Mouse (Mus musculus) lung, adult 2 months (tissue): ENCODE measurements around the gene Hbb-bh1. TPM values are rescaled to one million over a fixed set of nuclear protein-coding genes. Genes with fewer than 3 reads are reported as not detected.
"Not testable (repeated sequence)": the region's sequence is repeated elsewhere in the genome, so short reads cannot be mapped to it uniquely, and the experiment has no call there.

Experiments used
- DNase-seq: peaks from one replicate; pipeline ENCODE4 v3.0.0; 2022
- H3K4me1 ChIP-seq: fragments of 200-500 bp; 2 replicates; pipeline ENCODE4 v1.6.1; 2011; ENCODE audit warnings: low read length; ENCODE audit not compliant: control insufficient read depth, insufficient read depth
- H3K4me3 ChIP-seq: fragments of 200-500 bp; replicated peaks from 2 replicates; pipeline ENCODE3; 2011; ENCODE audit warnings: low read depth, mild to moderate bottlenecking, control low read depth, low read length; ENCODE audit errors: extremely low read depth
- CTCF ChIP-seq: fragments of 200-500 bp; IDR thresholded peaks from 2 replicates; pipeline ENCODE4 v1.5.1; 2011; ENCODE audit warnings: mild to moderate bottlenecking, low read length, control low read depth; ENCODE audit not compliant: insufficient read depth
- POLR2A ChIP-seq: fragments of 200-500 bp; IDR thresholded peaks from 2 replicates; pipeline ENCODE4 v1.6.1; 2011; ENCODE audit warnings: low read depth, mild to moderate bottlenecking, control low read depth, low read length, borderline replicate concordance; ENCODE audit errors: extremely low read depth
- WGBS: fragments of 180-500 bp; shearing (Covaris S2); methylation state at CpG from one replicate; pipeline ENCODE4 v1.1.7; 2018; 5-methylcytosine and 5-hydroxymethylcytosine counted together
- polyA plus RNA-seq: library from polyadenylated mRNA; depleted of rRNA; stranded (reverse); fragments of >200 nt; gene quantifications from 2 replicates; pipeline ENCODE4 v1.2.3, GENCODE M21; 2012

Gene Hbb-bh1
- polyA plus RNA-seq, 1 experiment: not detected

- no peak within 1 kb of the TSS for H3K4me3 ChIP-seq
- no peaks in the 10 kb centered on the region for H3K4me1 ChIP-seq
- 86% methylated on average over 3 of the region's 3 CpGs for WGBS
- DNase-seq: no peak
- TF ChIP-seq POLR2A: no peak
- no peak for TF ChIP-seq CTCF
Measured at GRCm38 (mm10) chr7:103813766-103814165, 29.2 kb downstream of the Hbb-bh1 start, which contains the start of gene Hbb-bt. Gene Hbb-bt (minus strand): TSS chr7:103813996.

GRCm38 (mm10) chr7:103813152-103813551 lies 29.8 kb downstream of the Hbb-bh1 start:
- not testable (repeated sequence) for H3K4me3 ChIP-seq, H3K4me1 ChIP-seq, DNase-seq
- no CpG with 5 or more reads among the region's 3 CpGs for WGBS

GRCm38 (mm10) chr7:103812174-103812573 lies 30.8 kb downstream of the Hbb-bh1 start:
- 23% methylated on average over 1 of the region's 1 CpGs for WGBS
- no peak for DNase-seq
- Histone ChIP-seq H3K4me1 (no peaks in the 10 kb centered on the region), H3K4me3 (no peak overlapping the region)
- TF ChIP-seq CTCF: no peak
- no peak for TF ChIP-seq POLR2A

- no peak for DNase-seq
- no peak overlapping the region for H3K4me3 ChIP-seq
- 78% methylated on average over 1 of the region's 1 CpGs for WGBS
- no peaks in the 10 kb centered on the region for H3K4me1 ChIP-seq
- TF ChIP-seq CTCF (no peak), POLR2A (no peak)
Measured at GRCm38 (mm10) chr7:103811223-103811845, 31.6 kb downstream of the Hbb-bh1 start.

GRCm38 (mm10) chr7:103810746-103811145 lies 32.2 kb downstream of the Hbb-bh1 start:
- no peak for TF ChIP-seq POLR2A
- TF ChIP-seq CTCF: no peak
- no peak for DNase-seq
- H3K4me3 ChIP-seq: no peak overlapping the region
- 70% methylated on average over 3 of the region's 3 CpGs for WGBS
- H3K4me1 ChIP-seq: no peaks in the 10 kb centered on the region

GRCm38 (mm10) chr7:103810296-103810695 lies 32.7 kb downstream of the Hbb-bh1 start:
- DNase-seq: no peak
- H3K4me3 ChIP-seq: no peak overlapping the region
- 81% methylated on average over 1 of the region's 1 CpGs for WGBS
- TF ChIP-seq CTCF: no peak
- TF ChIP-seq POLR2A: no peak
- H3K4me1 ChIP-seq: no peaks in the 10 kb centered on the region

- H3K4me3 ChIP-seq: no peak overlapping the region
- DNase-seq: no peak
- 53% methylated on average over 1 of the region's 1 CpGs for WGBS
- TF ChIP-seq CTCF: no peak
- no peak for TF ChIP-seq POLR2A
- H3K4me1 ChIP-seq: no peaks in the 10 kb centered on the region
Measured at GRCm38 (mm10) chr7:103809801-103810155, 33.2 kb downstream of the Hbb-bh1 start.

GRCm38 (mm10) chr7:103808971-103809800 lies 33.8 kb downstream of the Hbb-bh1 start:
- WGBS: 31% methylated on average over 5 of the region's 5 CpGs
- no peak overlapping the region for H3K4me3 ChIP-seq
- no peaks in the 10 kb centered on the region for H3K4me1 ChIP-seq
- no peak for DNase-seq
- no peak for TF ChIP-seq POLR2A
- no peak for TF ChIP-seq CTCF

GRCm38 (mm10) chr7:103808120-103808519 lies 34.8 kb downstream of the Hbb-bh1 start:
- not testable (repeated sequence) for H3K4me1 ChIP-seq, DNase-seq, H3K4me3 ChIP-seq
- WGBS: 62% methylated on average over 2 of the region's 2 CpGs

GRCm38 (mm10) chr7:103806856-103807255 lies 36.1 kb downstream of the Hbb-bh1 start:
- WGBS: 56% methylated on average over 1 of the region's 1 CpGs
- DNase-seq: no peak
- Histone ChIP-seq H3K4me1 (no peaks in the 10 kb centered on the region), H3K4me3 (no peak overlapping the region)
- TF ChIP-seq CTCF: no peak
- TF ChIP-seq POLR2A: no peak
